8 mouse cellular contexts compared by ENCODE assay signal in genomic region chr2:156613541-156614257, GRCm38 (mm10). TPM values are rescaled to one million over a fixed set of nuclear protein-coding genes. Genes with fewer than 3 reads are reported as not detected.
DNase-seq lines count a peak whose midpoint lies in the region; ATAC-seq and TF ChIP-seq lines count a peak whose summit lies in the region.

Dlgap4 (plus strand) TSS chr2:156613705.

- peak within 1 kb of the TSS; percentile 91 for H3K4me3 ChIP-seq in layer of hippocampus, adult 2 months
- H3K4me3 ChIP-seq in cortical plate, adult 2 months (ENCODE audit: insufficient read depth, low read length) = peak within 1 kb of the TSS; percentile 81
- peak within 1 kb of the TSS; percentile 62 for H3K4me3 ChIP-seq in kidney, embryonic 16.5 days (ENCODE audit: low read length)
- H3K4me3 ChIP-seq in megakaryocyte, embryonic 14.5 days (replicated peaks) = peak within 1 kb of the TSS; percentile 80

- peaks cover 12% of the 10 kb centered on the region for H3K4me1 ChIP-seq in cortical plate, adult 2 months (ENCODE audit: control insufficient read depth, insufficient read depth, low read length)
- H3K4me1 ChIP-seq in kidney, embryonic 16.5 days (ENCODE audit: insufficient read depth, low read length) = peaks cover 14% of the 10 kb centered on the region
- H3K4me1 ChIP-seq in megakaryocyte, embryonic 14.5 days = peaks cover 38% of the 10 kb centered on the region

- ATAC-seq in kidney, embryonic 16.5 days (ENCODE audit: low FRiP score, low TSS enrichment) = peak; percentile 84

- DNase-seq in layer of hippocampus, adult 2 months (ENCODE audit: low spot score in 2 of 2) = peak in 1 of 2 experiments; percentile 40
- no peak for DNase-seq in layer of hippocampus, adult 11-12 months (ENCODE audit: low spot score)
- peak; percentile 79 for DNase-seq in Muller cell, postnatal 12 days (ENCODE audit: inconsistent ontology term)
- DNase-seq in heart, adult 18-20 months = peak in 1 of 2 experiments; percentile 30
- DNase-seq in thymus, postnatal 4 days = peak; percentile 53

- H3K36me3 ChIP-seq in kidney, embryonic 16.5 days (ENCODE audit: insufficient read depth, low read length) = no peaks in the 10 kb centered on the region
- H3K36me3 ChIP-seq in megakaryocyte, embryonic 14.5 days (replicated peaks; ENCODE audit: low read length) = no peaks in the 10 kb centered on the region

- H3K27ac ChIP-seq in layer of hippocampus, adult 2 months = peak within 1 kb of the TSS; percentile 98
- H3K27ac ChIP-seq in cortical plate, adult 2 months (ENCODE audit: insufficient read depth, low read length) = peak within 1 kb of the TSS; percentile 98
- H3K27ac ChIP-seq in kidney, embryonic 16.5 days (ENCODE audit: low read length) = no peak within 1 kb of the TSS

- no peaks in the 10 kb centered on the region for H3K9me3 ChIP-seq in kidney, embryonic 16.5 days (ENCODE audit: low read length)
- H3K9me3 ChIP-seq in megakaryocyte, embryonic 14.5 days = no peaks in the 10 kb centered on the region

- no peak for TF ChIP-seq CTCF in layer of hippocampus, adult 2 months (conservative IDR thresholded peaks at IDR 0.05)
- TF ChIP-seq CTCF in cortical plate, adult 2 months (IDR thresholded peaks at IDR 0.05; ENCODE audit: extremely low read depth, insufficient read depth, low read length) = no peak

- H3K9ac ChIP-seq in kidney, embryonic 16.5 days (replicated peaks; ENCODE audit: low read length) = peak within 1 kb of the TSS; percentile 68

- H3K27me3 ChIP-seq in kidney, embryonic 16.5 days (ENCODE audit: insufficient read depth, low read length) = peaks cover 69% of the 10 kb centered on the region
- peaks cover 95% of the 10 kb centered on the region for H3K27me3 ChIP-seq in megakaryocyte, embryonic 14.5 days (replicated peaks)

- no peak for TF ChIP-seq POLR2A in cortical plate, adult 2 months (IDR thresholded peaks at IDR 0.05; ENCODE audit: extremely low read depth, insufficient read depth, low read length)

- peak within 1 kb of the TSS; percentile 99 for H3K4me2 ChIP-seq in kidney, embryonic 16.5 days (replicated peaks; ENCODE audit: low read depth, low read length)

- under 1% methylated on average over 58 of the region's 103 CpGs for WGBS in kidney, embryonic 16.5 days

RNA-seq across cellular contexts. Expression of gene Dlgap4, which starts in this region (rescaled TPM):
- 100 to 1,000 TPM; 194 to 198 TPM for total RNA-seq in layer of hippocampus, adult 2 months (2021)
- 205 and 222 TPM in 2 replicates for polyA plus RNA-seq in cortical plate, adult 2 months (2012; rRNA removed)
- total RNA-seq in heart, adult 18-20 months (2021) = 10 to 100 TPM; 31.7 to 36.7 TPM
- polyA plus RNA-seq in kidney, embryonic 16.5 days (2015; fragmentation: Nextera tagmentation; extraction: Ambion mirVana) = 68.2 and 68.5 TPM in 2 replicates
- 185 and 337 TPM in 2 replicates for polyA plus RNA-seq in megakaryocyte, embryonic 14.5 days (2012; ENCODE audit: insufficient read depth, low replicate concordance)

Comparison
In these comparisons a context has a peak if more than half of its experiments do, and no peak if none do; other contexts are left out.
1. RNA of gene Dlgap4 (total RNA-seq): 194 to 198 TPM in layer of hippocampus, adult 2 months; 31.7 to 36.7 TPM in heart, adult 18-20 months; every median in the first group is over 4 times any median in the second.
2. Peak in every context shown above with its lines, with median percentiles within 50 percentile points of each other: H3K4me3 ChIP-seq.